Mouse (Mus musculus): ENCODE measurements around the gene Lrch1. TPM values are rescaled to one million over a fixed set of nuclear protein-coding genes. Genes with fewer than 3 reads are reported as not detected.

Gene Lrch1
- total RNA-seq, 2 experiments from 2014 or later, result 8.9 to 11.2 TPM

- DNase-seq, result peak; percentile 84
Observed at GRCm38 (mm10) chr14:74946751-74947375, 813 bp downstream of the Lrch1 start.

- peak; percentile 13 for DNase-seq
Observed at GRCm38 (mm10) chr14:74946321-74946750, 1.3 kb downstream of the Lrch1 start.

- no peak for DNase-seq
Observed at GRCm38 (mm10) chr14:74945266-74946215, 2.1 kb downstream of the Lrch1 start.

GRCm38 (mm10) chr14:74944128-74944755 is 3.4 kb downstream of the Lrch1 start:
- DNase-seq, result no peak

- no peak for DNase-seq
Observed at GRCm38 (mm10) chr14:74943581-74944117, 4.0 kb downstream of the Lrch1 start.

GRCm38 (mm10) chr14:74943024-74943423 is 4.7 kb downstream of the Lrch1 start:
- no peak for DNase-seq

GRCm38 (mm10) chr14:74941591-74941990 is 6.1 kb downstream of the Lrch1 start:
- no peak for DNase-seq

- DNase-seq, result no peak
Observed at GRCm38 (mm10) chr14:74940741-74941140, 6.9 kb downstream of the Lrch1 start.

- DNase-seq, result no peak
Observed at GRCm38 (mm10) chr14:74939355-74939754, 8.3 kb downstream of the Lrch1 start.

GRCm38 (mm10) chr14:74938896-74939295 is 8.8 kb downstream of the Lrch1 start:
- no peak for DNase-seq

- no peak for DNase-seq
Observed at GRCm38 (mm10) chr14:74936557-74937261, 11.0 kb downstream of the Lrch1 start.

GRCm38 (mm10) chr14:74935111-74935510 is 12.6 kb downstream of the Lrch1 start:
- no peak for DNase-seq

GRCm38 (mm10) chr14:74933960-74934710 is 13.5 kb downstream of the Lrch1 start:
- no peak for DNase-seq

GRCm38 (mm10) chr14:74929739-74930138 is 17.9 kb downstream of the Lrch1 start:
- no peak for DNase-seq

- DNase-seq, result no peak
Observed at GRCm38 (mm10) chr14:74928809-74929432, 18.8 kb downstream of the Lrch1 start.

GRCm38 (mm10) chr14:74926899-74927571 is 20.6 kb downstream of the Lrch1 start:
- no peak for DNase-seq

GRCm38 (mm10) chr14:74925951-74926517 is 21.6 kb downstream of the Lrch1 start:
- no peak for DNase-seq

- DNase-seq, result no peak
Observed at GRCm38 (mm10) chr14:74924521-74924920, 23.2 kb downstream of the Lrch1 start.

GRCm38 (mm10) chr14:74924031-74924430 is 23.6 kb downstream of the Lrch1 start:
- DNase-seq, result no peak
